Mouse (Mus musculus): ENCODE data around the gene Gm20479. TPM values are rescaled to one million over a fixed set of nuclear protein-coding genes. Genes with fewer than 3 reads are reported as not detected.
A peak's percentile ranks its signal among the peaks of the same experiment; 100 is the strongest.

Gm20479 gene
- polyA plus RNA-seq, 1 experiment: 0.47 TPM

DNA sequence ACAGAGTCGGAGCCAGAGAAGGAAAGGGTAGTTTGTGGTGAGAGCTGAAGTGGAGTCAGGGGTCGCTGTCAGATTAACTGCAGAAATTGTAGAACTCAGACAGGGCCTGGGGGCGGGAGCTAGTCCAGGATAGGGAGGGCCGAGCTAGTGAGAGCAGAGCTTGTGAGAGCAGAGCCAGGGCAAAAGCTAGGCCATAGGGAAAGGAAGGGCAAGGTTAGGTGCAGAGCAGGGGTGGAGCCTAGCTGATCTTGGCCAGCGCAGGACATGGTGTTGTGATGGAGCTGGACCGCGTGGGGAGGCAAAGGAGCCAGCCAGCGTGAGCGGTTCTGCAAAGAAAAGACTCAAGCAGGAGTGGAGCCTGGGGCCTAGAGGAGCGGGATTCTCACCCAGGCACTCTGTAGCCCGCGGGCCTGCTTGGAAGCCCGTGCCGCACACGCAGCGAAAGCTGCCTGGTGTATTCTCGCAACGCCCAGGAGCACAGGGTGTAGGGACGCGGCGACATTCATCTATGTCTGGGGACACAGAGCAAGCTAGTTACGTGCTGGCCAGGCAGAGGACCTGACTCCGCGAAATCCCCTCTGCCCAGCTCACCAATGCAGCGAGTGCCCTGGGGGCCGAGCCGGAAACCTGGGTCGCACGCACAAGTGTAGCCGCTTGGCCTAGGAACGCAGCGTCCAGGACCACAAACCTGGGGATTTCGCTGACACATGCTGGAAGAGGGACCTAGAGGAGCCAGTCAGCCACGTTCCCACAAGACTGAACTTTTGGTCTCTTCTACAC lies 30.9 kb downstream of the Gm20479 start:
- TF ChIP-seq POLR2A (IDR thresholded peaks at IDR 0.05; ENCODE audit: low read depth, low read length) (no peak), CTCF (IDR thresholded peaks at IDR 0.05; ENCODE audit: extremely low read depth, insufficient read depth, insufficient read length, insufficient replicate concordance) (no peak)
- Histone ChIP-seq H3K27ac (ENCODE audit: insufficient read depth, low read length) (no peak overlapping the region), H3K36me3 (ENCODE audit: control insufficient read depth, insufficient read depth, low read length) (no peaks in the 10 kb centered on the region), H3K27me3 (ENCODE audit: control insufficient read depth, insufficient read depth, low read length) (no peaks in the 10 kb centered on the region), H3K4me3 (ENCODE audit: extremely low read depth, insufficient read depth, insufficient read length) (no peak overlapping the region), H3K4me1 (ENCODE audit: control insufficient read depth, insufficient read depth, insufficient read length) (peaks cover 16% of the 10 kb centered on the region)
- WGBS: 61% methylated on average over 34 of the region's 34 CpGs
- no peak for DNase-seq (ENCODE audit: low read depth in 1 of 2, low spot score in 2 of 2)

DNA sequence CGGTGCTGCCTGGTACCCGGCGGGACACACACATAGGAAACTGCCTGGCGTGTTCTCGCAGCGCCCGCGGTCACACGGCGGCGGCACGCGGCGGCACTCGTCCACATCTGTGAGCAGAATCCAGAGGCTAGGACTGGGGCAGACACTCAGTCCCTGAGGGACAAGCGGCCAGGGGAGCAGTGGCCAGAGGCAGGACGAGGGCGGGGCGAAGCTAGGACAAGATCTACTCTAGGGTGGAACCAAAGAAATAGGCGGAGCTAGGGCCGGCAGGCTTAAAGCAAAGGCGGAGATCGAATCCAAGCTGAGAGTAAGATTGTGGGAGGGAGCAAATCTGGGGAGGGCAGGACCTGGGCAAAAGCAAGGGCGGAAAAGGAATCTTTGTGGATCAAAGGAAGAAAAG lies 31.5 kb downstream of the Gm20479 start:
- WGBS: 3% methylated on average over 24 of the region's 24 CpGs
- Histone ChIP-seq H3K4me1 (ENCODE audit: control insufficient read depth, insufficient read depth, insufficient read length) (peaks cover 13% of the 10 kb centered on the region), H3K27ac (ENCODE audit: insufficient read depth, low read length) (no peak overlapping the region), H3K36me3 (ENCODE audit: control insufficient read depth, insufficient read depth, low read length) (no peaks in the 10 kb centered on the region), H3K27me3 (ENCODE audit: control insufficient read depth, insufficient read depth, low read length) (no peaks in the 10 kb centered on the region), H3K4me3 (ENCODE audit: extremely low read depth, insufficient read depth, insufficient read length) (peak overlapping the region; percentile 19; the same call in 1 of the 2 replicates)
- TF ChIP-seq POLR2A (IDR thresholded peaks at IDR 0.05; ENCODE audit: low read depth, low read length) (no peak), CTCF (IDR thresholded peaks at IDR 0.05; ENCODE audit: extremely low read depth, insufficient read depth, insufficient read length, insufficient replicate concordance) (no peak)
- no peak for DNase-seq (ENCODE audit: low read depth in 1 of 2, low spot score in 2 of 2)

GRCm38 (mm10) chr7:27324928-27325327 lies 32.3 kb downstream of the Gm20479 start:
- Histone ChIP-seq H3K36me3 (ENCODE audit: control insufficient read depth, insufficient read depth, low read length) (no peaks in the 10 kb centered on the region), H3K4me3 (ENCODE audit: extremely low read depth, insufficient read depth, insufficient read length) (no peak overlapping the region), H3K27ac (ENCODE audit: insufficient read depth, low read length) (no peak overlapping the region), H3K4me1 (ENCODE audit: control insufficient read depth, insufficient read depth, insufficient read length) (peaks cover 13% of the 10 kb centered on the region), H3K27me3 (ENCODE audit: control insufficient read depth, insufficient read depth, low read length) (no peaks in the 10 kb centered on the region)
- no peak for TF ChIP-seq POLR2A (IDR thresholded peaks at IDR 0.05; ENCODE audit: low read depth, low read length)
- no peak for TF ChIP-seq CTCF (IDR thresholded peaks at IDR 0.05; ENCODE audit: extremely low read depth, insufficient read depth, insufficient read length, insufficient replicate concordance)
- WGBS: 66% methylated on average over 18 of the region's 20 CpGs
- no peak for DNase-seq (ENCODE audit: low read depth in 1 of 2, low spot score in 2 of 2)

GRCm38 (mm10) chr7:27324161-27324560 lies 33.1 kb downstream of the Gm20479 start:
- H3K27ac ChIP-seq (ENCODE audit: insufficient read depth, low read length): no peak overlapping the region
- WGBS: 97% methylated on average over 11 of the region's 11 CpGs
- DNase-seq (ENCODE audit: low read depth in 1 of 2, low spot score in 2 of 2): no peak
- TF ChIP-seq POLR2A (IDR thresholded peaks at IDR 0.05; ENCODE audit: low read depth, low read length) (no peak), CTCF (IDR thresholded peaks at IDR 0.05; ENCODE audit: extremely low read depth, insufficient read depth, insufficient read length, insufficient replicate concordance) (no peak)
- peaks cover 8% of the 10 kb centered on the region; the same call in 1 of the 2 replicates for H3K4me1 ChIP-seq (ENCODE audit: control insufficient read depth, insufficient read depth, insufficient read length)
- no peak overlapping the region for H3K4me3 ChIP-seq (ENCODE audit: extremely low read depth, insufficient read depth, insufficient read length)
- H3K27me3 ChIP-seq (ENCODE audit: control insufficient read depth, insufficient read depth, low read length): no peaks in the 10 kb centered on the region
- H3K36me3 ChIP-seq (ENCODE audit: control insufficient read depth, insufficient read depth, low read length): no peaks in the 10 kb centered on the region

DNA sequence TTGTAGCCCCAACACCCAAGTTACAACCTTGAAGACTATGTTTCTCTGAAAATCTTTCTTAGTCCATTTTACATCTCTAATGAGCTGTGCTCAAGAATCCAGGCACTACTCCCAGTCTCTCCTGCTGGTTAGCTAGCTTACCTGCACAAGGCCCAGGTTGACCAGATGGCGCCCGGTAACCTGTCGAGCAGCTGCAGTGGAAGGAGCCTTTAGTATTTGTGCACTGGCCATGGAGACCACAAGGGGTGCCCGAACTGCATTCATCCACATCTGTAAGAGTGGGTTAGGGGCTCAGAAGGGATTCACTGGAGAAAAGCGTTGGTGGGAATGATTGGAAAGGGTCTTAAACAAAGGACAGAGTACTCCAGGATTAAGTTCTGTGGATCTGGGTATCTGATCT lies 34.2 kb downstream of the Gm20479 start:
- Histone ChIP-seq H3K4me1 (ENCODE audit: control insufficient read depth, insufficient read depth, insufficient read length) (peaks cover 3% of the 10 kb centered on the region; the same call in 1 of the 2 replicates), H3K27ac (ENCODE audit: insufficient read depth, low read length) (no peak overlapping the region), H3K4me3 (ENCODE audit: extremely low read depth, insufficient read depth, insufficient read length) (no peak overlapping the region), H3K36me3 (ENCODE audit: control insufficient read depth, insufficient read depth, low read length) (no peaks in the 10 kb centered on the region), H3K27me3 (ENCODE audit: control insufficient read depth, insufficient read depth, low read length) (no peaks in the 10 kb centered on the region)
- 93% methylated on average over 5 of the region's 5 CpGs for WGBS
- DNase-seq (ENCODE audit: low read depth in 1 of 2, low spot score in 2 of 2): no peak
- TF ChIP-seq CTCF (IDR thresholded peaks at IDR 0.05; ENCODE audit: extremely low read depth, insufficient read depth, insufficient read length, insufficient replicate concordance): no peak
- no peak for TF ChIP-seq POLR2A (IDR thresholded peaks at IDR 0.05; ENCODE audit: low read depth, low read length)

DNA sequence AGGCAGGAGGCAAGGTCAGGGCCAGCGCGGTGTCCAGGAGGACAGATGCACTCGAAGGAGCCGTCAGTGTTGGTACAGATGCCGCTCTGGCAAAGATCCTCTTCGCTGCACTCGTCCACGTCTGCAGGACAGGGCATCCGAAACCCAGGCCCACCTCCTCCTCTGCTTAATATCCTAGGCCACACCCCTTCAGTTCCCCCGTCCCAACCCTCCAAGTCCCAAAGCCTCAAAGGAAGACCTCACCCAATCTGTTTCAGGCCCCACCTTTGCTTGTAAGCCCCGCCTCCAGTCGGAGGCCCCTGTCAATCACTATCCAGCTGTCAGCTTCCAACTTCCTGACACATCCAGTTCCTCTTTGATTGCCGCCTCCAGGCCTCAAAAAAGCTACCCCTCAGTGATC lies 34.9 kb downstream of the Gm20479 start:
- WGBS: 43% methylated on average over 13 of the region's 13 CpGs
- no peak overlapping the region for H3K4me3 ChIP-seq (ENCODE audit: extremely low read depth, insufficient read depth, insufficient read length)
- H3K36me3 ChIP-seq (ENCODE audit: control insufficient read depth, insufficient read depth, low read length): no peaks in the 10 kb centered on the region
- TF ChIP-seq CTCF (IDR thresholded peaks at IDR 0.05; ENCODE audit: extremely low read depth, insufficient read depth, insufficient read length, insufficient replicate concordance): no peak
- TF ChIP-seq POLR2A (IDR thresholded peaks at IDR 0.05; ENCODE audit: low read depth, low read length): no peak
- H3K4me1 ChIP-seq (ENCODE audit: control insufficient read depth, insufficient read depth, insufficient read length): peaks cover 3% of the 10 kb centered on the region; the same call in 1 of the 2 replicates
- DNase-seq (ENCODE audit: low read depth in 1 of 2, low spot score in 2 of 2): no peak
- no peak overlapping the region for H3K27ac ChIP-seq (ENCODE audit: insufficient read depth, low read length)
- H3K27me3 ChIP-seq (ENCODE audit: control insufficient read depth, insufficient read depth, low read length): no peaks in the 10 kb centered on the region

DNA sequence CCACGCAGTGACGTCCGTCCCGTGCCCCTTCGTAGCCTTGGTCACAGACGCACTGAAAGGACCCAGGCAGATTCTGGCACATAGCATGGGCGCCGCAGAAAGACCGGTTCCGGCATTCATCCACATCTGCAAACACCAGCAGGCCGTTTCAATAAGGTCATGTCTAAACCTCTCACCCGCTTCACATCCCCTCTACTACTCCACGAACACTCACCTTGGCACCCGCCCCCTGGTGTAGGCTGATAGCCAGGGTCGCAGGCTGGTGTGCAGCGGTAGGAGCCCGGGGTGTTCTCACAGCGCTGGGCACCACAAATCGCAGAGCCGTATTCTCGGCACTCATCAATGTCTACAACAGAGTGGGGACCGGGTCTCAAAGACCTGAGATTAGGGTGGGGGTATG lies 37.8 kb downstream of the Gm20479 start:
- no peak for DNase-seq (ENCODE audit: low read depth in 1 of 2, low spot score in 2 of 2)
- TF ChIP-seq POLR2A (IDR thresholded peaks at IDR 0.05; ENCODE audit: low read depth, low read length) (no peak), CTCF (IDR thresholded peaks at IDR 0.05; ENCODE audit: extremely low read depth, insufficient read depth, insufficient read length, insufficient replicate concordance) (no peak)
- H3K36me3 ChIP-seq (ENCODE audit: control insufficient read depth, insufficient read depth, low read length): no peaks in the 10 kb centered on the region
- no peak overlapping the region for H3K4me3 ChIP-seq (ENCODE audit: extremely low read depth, insufficient read depth, insufficient read length)
- H3K27me3 ChIP-seq (ENCODE audit: control insufficient read depth, insufficient read depth, low read length): no peaks in the 10 kb centered on the region
- H3K27ac ChIP-seq (ENCODE audit: insufficient read depth, low read length): no peak overlapping the region
- 89% methylated on average over 22 of the region's 22 CpGs for WGBS
- H3K4me1 ChIP-seq (ENCODE audit: control insufficient read depth, insufficient read depth, insufficient read length): no peaks in the 10 kb centered on the region
